Mouse (Mus musculus): ENCODE data around the gene Slitrk1.

The Slitrk1 gene

GRCm38 (mm10) chr14:108913714-108914263, at the start of gene Slitrk1:
Slitrk1 (minus strand) TSS chr14:108914158.
- no peak for DNase-seq (ENCODE audit: extremely low read depth, low read depth, low spot score)

- no peak for DNase-seq (ENCODE audit: extremely low read depth, low read depth, low spot score)
Observed at GRCm38 (mm10) chr14:108935777-108936176, 21.8 kb upstream of the Slitrk1 start.

- DNase-seq (ENCODE audit: extremely low read depth, low read depth, low spot score) = no peak
Observed at GRCm38 (mm10) chr14:108914336-108914735, 378 bp upstream of the Slitrk1 start.

GRCm38 (mm10) chr14:108912876-108913490, 975 bp downstream of the Slitrk1 start:
- DNase-seq (ENCODE audit: extremely low read depth, low read depth, low spot score) = no peak

- no peak for DNase-seq (ENCODE audit: extremely low read depth, low read depth, low spot score)
Observed at GRCm38 (mm10) chr14:108912021-108912875, 1.7 kb downstream of the Slitrk1 start.

- DNase-seq (ENCODE audit: extremely low read depth, low read depth, low spot score) = no peak
Observed at GRCm38 (mm10) chr14:108911138-108911841, 2.7 kb downstream of the Slitrk1 start.

GRCm38 (mm10) chr14:108910449-108911137, 3.4 kb downstream of the Slitrk1 start:
- DNase-seq (ENCODE audit: extremely low read depth, low read depth, low spot score) = no peak

- no peak for DNase-seq (ENCODE audit: extremely low read depth, low read depth, low spot score)
Observed at GRCm38 (mm10) chr14:108909336-108909953, 4.5 kb downstream of the Slitrk1 start.

GRCm38 (mm10) chr14:108898601-108899000, 15.4 kb downstream of the Slitrk1 start:
- DNase-seq (ENCODE audit: extremely low read depth, low read depth, low spot score) = no peak

GRCm38 (mm10) chr14:108895456-108895855, 18.5 kb downstream of the Slitrk1 start:
- no peak for DNase-seq (ENCODE audit: extremely low read depth, low read depth, low spot score)

- no peak for DNase-seq (ENCODE audit: extremely low read depth, low read depth, low spot score)
Observed at GRCm38 (mm10) chr14:108867816-108868215, 46.1 kb downstream of the Slitrk1 start.

- no peak for DNase-seq (ENCODE audit: extremely low read depth, low read depth, low spot score)
Observed at GRCm38 (mm10) chr14:108864631-108865030, 49.3 kb downstream of the Slitrk1 start.

- DNase-seq (ENCODE audit: extremely low read depth, low read depth, low spot score) = no peak
Observed at GRCm38 (mm10) chr14:108859310-108859709, 54.6 kb downstream of the Slitrk1 start.
